Mouse (Mus musculus) liver, embryonic 11.5 days (tissue): ENCODE measurements at regions not wholly inside any gene's neighbourhood (a gene's known extent, or its start where the extent isn't known, plus 50 kb on each side); places are given as distances from the start of the nearest gene placed in this dataset.

ENCODE experiments used
- ATAC-seq: fragments of 200-750 bp; cut with Nextera tagmentation; replicated peaks from 2 replicates; pipeline ENCODE4 v1.8.0; 2017; ENCODE audit warnings: moderate number of reproducible peaks, mild to moderate bottlenecking, moderate TSS enrichment, moderate library complexity; ENCODE audit not compliant: low FRiP score
- DNase-seq: peaks from one replicate; pipeline ENCODE4 v3.0.0-alpha.2; 2017; ENCODE audit warnings: low spot score
- H3K27ac ChIP-seq: fragments of 300-500 bp; sonication (generic); 2 replicates; pipeline ENCODE4 v1.5.1; 2014; ENCODE audit warnings: mild to moderate bottlenecking, low read depth, low read length, control low read depth
- H3K27me3 ChIP-seq: fragments of 300-500 bp; sonication (generic); replicated peaks from 2 replicates; pipeline ENCODE4 v1.6.1; 2014; ENCODE audit warnings: low read length, mixed read lengths; ENCODE audit not compliant: control insufficient read depth, insufficient read depth
- H3K36me3 ChIP-seq: fragments of 300-500 bp; sonication (generic); 2 replicates; pipeline ENCODE4 v1.6.1; 2014; ENCODE audit warnings: mild to moderate bottlenecking, low read length, moderate library complexity, mixed read lengths; ENCODE audit not compliant: control insufficient read depth, insufficient read depth
- H3K4me1 ChIP-seq: fragments of 300-500 bp; sonication (generic); replicated peaks from 2 replicates; pipeline ENCODE4 v1.6.1; 2014; ENCODE audit warnings: low read length, mixed read lengths; ENCODE audit not compliant: control insufficient read depth, insufficient read depth
- H3K4me2 ChIP-seq: fragments of 300-500 bp; sonication (generic); 2 replicates; pipeline ENCODE4 v1.6.1; 2014; ENCODE audit warnings: mild to moderate bottlenecking, control low read depth, moderate library complexity
- H3K4me3 ChIP-seq: fragments of 300-500 bp; sonication (generic); 2 replicates; pipeline ENCODE4 v1.5.1; 2014; ENCODE audit warnings: low read depth, low read length, control low read depth
- H3K9ac ChIP-seq: fragments of 300-500 bp; sonication (generic); 2 replicates; pipeline ENCODE4 v1.6.1; 2014; ENCODE audit warnings: low read depth, low read length, control low read depth
- H3K9me3 ChIP-seq: fragments of 300-500 bp; sonication (generic); 2 replicates; pipeline ENCODE4 v1.6.1; 2016; ENCODE audit warnings: low read length, inconsistent platforms, mixed read lengths; ENCODE audit not compliant: control insufficient read depth
- WGBS: fragments of 180-500 bp; shearing (Covaris S2); extraction: QIAGEN DNeasy Blood & Tissue Kit; methylation state at CpG from one replicate; pipeline ENCODE4 v1.1.7; 2014; 5-methylcytosine and 5-hydroxymethylcytosine counted together

- no peak overlapping the region for H3K27ac ChIP-seq
- no peaks in the 10 kb centered on the region for H3K9me3 ChIP-seq
- no peak overlapping the region for H3K4me3 ChIP-seq
- no peak for DNase-seq
- 74% methylated on average over 1 of the region's 1 CpGs for WGBS
- no peaks in the 10 kb centered on the region for H3K36me3 ChIP-seq
- no peaks in the 10 kb centered on the region for H3K27me3 ChIP-seq
- H3K4me1 ChIP-seq, result no peaks in the 10 kb centered on the region
- ATAC-seq, result no peak
- no peak overlapping the region for H3K9ac ChIP-seq
- no peak overlapping the region for H3K4me2 ChIP-seq
Measured at GRCm38 (mm10) chr2:137591551-137591950, 475.1 kb upstream of the Jag1 start.

DNA sequence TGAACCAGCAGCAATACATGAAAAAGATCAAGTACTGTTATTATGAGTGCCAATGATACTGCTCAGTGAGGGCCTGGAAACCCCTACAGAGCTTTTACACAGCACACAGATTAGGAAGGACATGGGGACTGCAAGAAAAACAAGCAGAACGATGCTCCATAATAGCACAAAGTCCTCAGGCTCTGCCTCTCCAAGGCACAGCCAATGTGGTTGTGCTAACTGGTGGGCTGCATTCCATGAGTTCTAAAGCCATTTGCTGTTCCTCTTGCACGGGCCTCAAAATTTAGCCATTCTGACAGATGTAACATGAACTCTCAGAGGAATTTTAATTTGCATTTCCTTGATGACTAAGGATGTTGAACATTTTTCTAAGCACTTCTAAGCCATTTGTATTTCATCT lies 465.0 kb upstream of the Jag1 start:
- 55% methylated on average over 2 of the region's 2 CpGs for WGBS

DNA sequence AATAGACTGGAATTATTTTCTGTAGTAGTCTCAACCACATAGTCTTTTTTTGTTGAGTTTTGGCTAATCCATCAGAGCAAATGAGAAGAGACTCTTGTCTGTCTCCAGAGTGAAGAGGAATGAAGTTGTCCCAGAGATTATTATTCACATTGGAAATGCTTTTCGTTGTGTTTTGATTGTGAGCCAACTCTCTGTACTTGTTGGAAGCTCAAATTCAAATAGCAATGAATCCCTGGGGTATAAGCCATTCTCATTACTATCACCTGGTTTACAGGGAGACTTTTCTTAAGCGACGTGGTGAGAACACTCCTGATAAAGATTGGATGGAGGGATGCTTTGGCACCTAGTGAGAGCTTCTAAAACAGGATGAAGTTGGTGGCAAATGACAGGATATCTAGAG lies 459.3 kb upstream of the Jag1 start:
- no peaks in the 10 kb centered on the region for H3K27me3 ChIP-seq
- ATAC-seq, result no peak
- H3K4me3 ChIP-seq, result no peak overlapping the region
- no peak overlapping the region for H3K9ac ChIP-seq
- no peaks in the 10 kb centered on the region for H3K36me3 ChIP-seq
- DNase-seq, result no peak
- no peaks in the 10 kb centered on the region for H3K4me1 ChIP-seq
- H3K9me3 ChIP-seq, result no peaks in the 10 kb centered on the region
- WGBS, result 64% methylated on average over 3 of the region's 3 CpGs
- no peak overlapping the region for H3K4me2 ChIP-seq
- H3K27ac ChIP-seq, result no peak overlapping the region

More for the DNA sequence above, 465.0 kb upstream of the Jag1 start:
- no peak overlapping the region for H3K4me3 ChIP-seq
- no peaks in the 10 kb centered on the region for H3K9me3 ChIP-seq
- H3K4me1 ChIP-seq, result no peaks in the 10 kb centered on the region
- no peak overlapping the region for H3K27ac ChIP-seq
- H3K36me3 ChIP-seq, result no peaks in the 10 kb centered on the region
- H3K4me2 ChIP-seq, result no peak overlapping the region
- ATAC-seq (no peak), DNase-seq (no peak)
- H3K27me3 ChIP-seq, result no peaks in the 10 kb centered on the region
- H3K9ac ChIP-seq, result no peak overlapping the region

DNA sequence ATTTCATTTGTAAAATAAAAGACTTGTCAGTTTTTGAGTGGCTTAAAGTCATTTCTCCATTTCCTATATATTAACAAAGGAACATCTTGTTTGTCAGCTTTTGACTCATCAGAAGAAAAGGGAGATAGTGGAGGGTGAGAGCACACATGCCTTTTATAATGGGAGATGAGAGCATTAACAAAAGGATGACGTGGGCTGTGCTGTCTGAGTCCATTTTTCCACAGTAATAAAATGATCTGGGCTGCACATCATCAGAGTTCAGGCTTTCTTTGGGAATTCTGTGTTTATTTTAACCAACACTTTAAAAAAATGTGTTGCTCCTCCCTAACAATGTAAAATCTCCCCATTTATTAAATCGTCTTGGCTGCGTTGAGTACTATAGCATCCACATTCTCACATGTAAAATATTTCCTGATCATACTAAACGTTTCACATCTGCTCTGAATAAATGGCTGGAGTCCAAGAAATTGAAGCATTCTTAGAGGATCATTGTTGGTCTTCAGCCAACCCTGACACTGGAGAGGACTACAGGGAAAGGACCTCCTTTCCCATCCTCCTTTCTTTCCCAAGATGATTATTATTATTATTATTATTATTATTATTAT lies 458.5 kb upstream of the Jag1 start:
- H3K4me2 ChIP-seq, result no peak overlapping the region
- no peak for ATAC-seq
- 72% methylated on average over 4 of the region's 4 CpGs for WGBS

GRCm38 (mm10) chr2:137571146-137571545 lies 454.7 kb upstream of the Jag1 start:
- H3K36me3 ChIP-seq, result no peaks in the 10 kb centered on the region
- DNase-seq, result no peak
- no peak for ATAC-seq
- no peaks in the 10 kb centered on the region for H3K9me3 ChIP-seq
- no peak overlapping the region for H3K4me3 ChIP-seq
- H3K27ac ChIP-seq, result no peak overlapping the region
- H3K4me2 ChIP-seq, result no peak overlapping the region
- H3K4me1 ChIP-seq, result no peaks in the 10 kb centered on the region
- H3K9ac ChIP-seq, result no peak overlapping the region
- 74% methylated on average over 1 of the region's 1 CpGs for WGBS
- H3K27me3 ChIP-seq, result no peaks in the 10 kb centered on the region

More for the DNA sequence above, 458.5 kb upstream of the Jag1 start:
- Histone ChIP-seq H3K9ac (no peak overlapping the region), H3K4me3 (no peak overlapping the region), H3K9me3 (no peaks in the 10 kb centered on the region), H3K27ac (no peak overlapping the region), H3K36me3 (no peaks in the 10 kb centered on the region), H3K4me1 (no peaks in the 10 kb centered on the region), H3K27me3 (no peaks in the 10 kb centered on the region)
- DNase-seq, result no peak

DNA sequence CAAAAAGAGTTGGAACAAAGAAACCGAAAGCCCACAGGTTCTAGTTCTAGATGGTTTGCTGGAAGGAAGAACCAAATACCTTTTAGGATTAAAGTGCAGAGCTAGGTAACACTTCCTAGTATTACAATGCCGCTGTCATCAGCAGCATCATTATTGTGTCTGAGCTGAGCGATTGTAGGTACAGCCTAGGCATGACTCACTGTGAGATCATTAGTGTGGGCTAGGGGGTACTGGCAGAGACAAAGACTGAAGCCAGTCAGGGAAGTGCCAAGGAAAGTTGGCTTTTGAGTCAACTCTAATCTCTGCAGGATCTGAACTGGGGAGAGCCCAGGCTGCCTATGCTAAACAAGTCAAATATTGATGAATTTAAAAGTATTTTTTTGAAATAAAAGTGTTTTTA lies 450.2 kb upstream of the Jag1 start:
- no peak for ATAC-seq
- 79% methylated on average over 3 of the region's 3 CpGs for WGBS
- H3K4me3 ChIP-seq, result no peak overlapping the region

DNA sequence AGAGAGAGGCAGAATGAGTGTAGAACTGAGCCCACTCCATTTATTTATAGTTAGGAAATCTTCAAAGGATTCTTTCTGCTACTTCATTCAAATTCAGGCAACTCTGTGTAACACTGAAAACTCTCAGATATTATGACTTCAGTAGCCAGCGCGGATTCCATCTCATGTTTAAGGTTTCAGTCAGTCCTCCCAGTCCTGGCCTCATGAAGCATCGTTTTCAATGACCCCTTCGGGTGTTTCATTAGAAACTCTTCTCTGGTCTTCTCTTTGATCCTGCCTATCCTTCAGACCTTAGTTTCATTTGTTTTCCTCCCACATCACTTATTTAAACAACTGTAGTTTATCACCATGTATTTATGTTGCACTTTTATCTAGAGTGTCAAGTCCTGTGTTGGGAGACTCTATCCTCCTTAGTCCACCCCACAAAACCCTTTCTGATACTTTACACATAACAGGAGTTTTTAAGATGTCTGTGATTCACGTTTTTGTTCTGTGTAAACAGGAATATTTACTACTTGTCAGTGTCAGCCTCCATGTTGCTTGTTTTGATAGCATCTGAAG lies 447.7 kb upstream of the Jag1 start:
- H3K27me3 ChIP-seq, result no peaks in the 10 kb centered on the region
- no peak for ATAC-seq
- no peak overlapping the region for H3K27ac ChIP-seq
- H3K9ac ChIP-seq, result no peak overlapping the region
- 72% methylated on average over 5 of the region's 5 CpGs for WGBS
- no peaks in the 10 kb centered on the region for H3K9me3 ChIP-seq
- no peak overlapping the region for H3K4me3 ChIP-seq
- DNase-seq, result no peak
- H3K4me2 ChIP-seq, result no peak overlapping the region
- H3K36me3 ChIP-seq, result no peaks in the 10 kb centered on the region
- H3K4me1 ChIP-seq, result no peaks in the 10 kb centered on the region

More for the DNA sequence above, 450.2 kb upstream of the Jag1 start:
- no peaks in the 10 kb centered on the region for H3K9me3 ChIP-seq
- DNase-seq, result no peak
- H3K4me1 ChIP-seq, result no peaks in the 10 kb centered on the region
- no peak overlapping the region for H3K27ac ChIP-seq
- no peaks in the 10 kb centered on the region for H3K36me3 ChIP-seq
- H3K4me2 ChIP-seq, result no peak overlapping the region
- H3K27me3 ChIP-seq, result no peaks in the 10 kb centered on the region
- no peak overlapping the region for H3K9ac ChIP-seq

GRCm38 (mm10) chr2:137560366-137560765 lies 443.9 kb upstream of the Jag1 start:
- Histone ChIP-seq H3K4me1 (no peaks in the 10 kb centered on the region), H3K27me3 (no peaks in the 10 kb centered on the region), H3K4me2 (no peak overlapping the region), H3K9me3 (no peaks in the 10 kb centered on the region), H3K36me3 (no peaks in the 10 kb centered on the region), H3K9ac (no peak overlapping the region), H3K4me3 (no peak overlapping the region), H3K27ac (no peak overlapping the region)
- 50% methylated on average over 4 of the region's 4 CpGs for WGBS
- no peak for DNase-seq
- no peak for ATAC-seq

DNA sequence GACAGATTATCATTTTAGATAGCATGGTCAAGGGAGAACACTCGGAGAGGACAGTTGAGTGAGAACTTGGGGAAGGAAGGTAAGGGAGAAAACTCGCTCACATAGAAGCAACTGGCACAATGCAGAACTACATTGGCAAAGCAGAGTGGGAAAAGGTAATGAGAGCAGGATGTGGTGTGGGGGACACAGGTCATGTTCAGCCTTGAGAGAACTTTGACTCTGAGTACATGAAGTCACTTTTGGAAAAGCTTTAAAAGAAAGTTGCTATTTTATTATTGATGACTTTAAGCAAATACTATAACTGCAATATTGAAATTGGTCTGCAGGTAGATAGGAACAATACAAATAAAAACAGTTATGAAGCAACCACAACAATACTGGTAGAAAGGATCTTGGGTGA lies 437.4 kb upstream of the Jag1 start:
- H3K27ac ChIP-seq, result no peak overlapping the region

More for the DNA sequence above, 437.4 kb upstream of the Jag1 start:
- Histone ChIP-seq H3K9me3 (no peaks in the 10 kb centered on the region), H3K4me3 (no peak overlapping the region), H3K36me3 (no peaks in the 10 kb centered on the region), H3K4me1 (no peaks in the 10 kb centered on the region), H3K9ac (no peak overlapping the region), H3K27me3 (no peaks in the 10 kb centered on the region), H3K4me2 (no peak overlapping the region)
- 61% methylated on average over 2 of the region's 2 CpGs for WGBS
- DNase-seq (no peak), ATAC-seq (no peak)
